Mouse (Mus musculus): ENCODE measurements around the gene Wnt5b.
"Not testable (repeated sequence)": the region's sequence is repeated elsewhere in the genome, so short reads cannot be mapped to it uniquely, and the experiment has no call there.

Gene Wnt5b

DNA sequence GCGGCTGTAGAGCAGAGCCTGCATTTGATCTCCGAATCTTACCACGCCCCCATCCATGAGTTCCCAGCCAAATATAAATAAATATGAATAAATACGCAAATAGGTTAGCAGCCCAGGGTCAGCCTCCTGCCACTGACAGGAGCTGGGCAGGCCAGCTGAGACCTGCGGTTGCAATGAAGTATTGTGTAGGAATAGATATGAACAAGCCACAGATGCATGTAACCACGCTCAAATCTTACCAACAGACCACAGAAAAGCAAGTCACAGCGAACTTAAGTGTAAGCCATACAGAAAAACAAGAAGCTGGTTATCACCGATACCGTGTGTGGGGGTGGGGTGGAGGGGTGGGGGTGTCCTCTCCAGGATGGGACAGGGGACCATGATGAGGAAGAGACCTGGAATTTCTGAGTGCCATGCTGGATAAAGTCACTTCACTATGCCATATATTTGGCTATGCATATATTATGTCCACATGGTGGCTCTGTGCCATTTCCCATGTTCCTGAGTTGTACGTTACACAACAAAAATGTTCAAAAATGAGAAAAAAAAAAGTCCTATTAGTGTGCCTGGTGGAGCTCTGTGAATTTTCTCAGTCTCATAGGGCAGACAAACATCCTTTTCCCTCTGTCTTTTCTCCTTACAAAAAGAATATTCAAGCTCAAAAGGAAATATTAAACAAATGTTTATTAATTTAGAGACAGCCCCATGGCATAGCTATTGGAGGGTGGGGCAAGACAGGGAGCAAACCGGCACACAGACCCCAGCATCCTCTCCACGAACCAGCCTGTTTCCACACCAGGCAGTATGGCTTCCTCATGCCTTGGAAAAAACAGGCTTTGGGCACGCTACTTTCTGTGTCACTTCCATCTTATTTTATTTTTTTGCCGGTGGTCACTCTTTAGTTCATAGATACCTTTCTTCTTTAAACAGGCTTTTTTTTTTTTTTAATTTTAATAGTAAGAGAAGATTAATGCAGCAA lies 92.9 kb downstream of the Wnt5b start:
- no peak for DNase-seq (ENCODE audit: low spot score)

DNA sequence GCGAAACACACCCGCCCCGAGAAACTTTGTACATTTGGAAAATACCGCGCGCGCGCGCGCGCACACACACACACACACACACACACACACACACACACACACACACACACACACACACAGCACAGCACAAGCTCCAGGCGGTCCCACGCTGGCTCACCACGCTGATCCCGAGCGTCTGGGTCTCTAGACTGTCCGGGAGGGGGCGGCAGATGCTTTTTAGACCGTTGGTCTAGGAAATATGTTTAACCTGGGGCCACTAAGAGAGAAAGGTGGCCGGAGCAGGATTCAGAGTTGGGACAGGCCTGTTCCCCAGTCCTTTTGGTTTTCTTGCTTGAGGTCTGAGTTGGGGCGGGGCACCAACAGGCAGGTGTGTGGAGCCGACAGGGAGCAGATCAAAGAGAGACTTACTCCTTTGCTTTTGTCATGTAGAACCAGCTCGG lies 95.1 kb downstream of the Wnt5b start:
- peak; percentile 43 for DNase-seq (ENCODE audit: low spot score)

DNA sequence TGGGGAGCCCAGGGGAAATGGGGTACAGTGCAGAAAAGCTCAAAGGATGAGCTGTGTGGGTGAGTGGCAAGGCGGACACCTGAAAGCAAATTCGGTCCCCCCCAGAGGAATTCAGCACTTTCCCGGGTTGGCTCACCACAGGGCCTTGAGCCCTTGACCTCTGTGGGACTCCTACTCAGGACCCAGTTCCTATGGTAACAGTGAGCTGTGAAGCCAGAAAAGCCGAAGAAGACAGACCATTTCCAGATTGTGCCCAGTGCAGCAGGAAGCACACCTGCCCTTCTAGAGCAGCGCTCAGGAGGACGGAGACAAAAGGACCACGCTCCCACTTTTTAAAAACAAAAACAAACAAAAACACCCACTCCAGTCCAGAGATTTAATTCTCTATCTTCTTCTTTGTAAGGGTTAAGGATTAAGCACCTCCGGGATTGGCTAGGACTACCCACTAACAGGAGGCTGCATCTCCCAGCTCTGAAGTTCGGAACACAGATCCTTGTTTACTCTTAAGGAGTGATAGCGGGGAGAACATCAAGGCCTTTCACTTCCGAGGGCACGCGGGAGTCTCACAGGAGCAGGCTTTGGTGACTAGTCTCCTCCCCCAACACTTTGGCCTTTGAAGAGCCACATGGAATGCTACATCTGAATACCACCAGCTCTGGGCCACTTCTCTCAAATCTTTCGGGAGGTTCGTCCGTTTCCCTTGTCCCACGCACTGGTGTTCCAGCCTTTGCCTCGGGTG lies 95.7 kb downstream of the Wnt5b start:
- DNase-seq (ENCODE audit: low spot score) = no peak

DNA sequence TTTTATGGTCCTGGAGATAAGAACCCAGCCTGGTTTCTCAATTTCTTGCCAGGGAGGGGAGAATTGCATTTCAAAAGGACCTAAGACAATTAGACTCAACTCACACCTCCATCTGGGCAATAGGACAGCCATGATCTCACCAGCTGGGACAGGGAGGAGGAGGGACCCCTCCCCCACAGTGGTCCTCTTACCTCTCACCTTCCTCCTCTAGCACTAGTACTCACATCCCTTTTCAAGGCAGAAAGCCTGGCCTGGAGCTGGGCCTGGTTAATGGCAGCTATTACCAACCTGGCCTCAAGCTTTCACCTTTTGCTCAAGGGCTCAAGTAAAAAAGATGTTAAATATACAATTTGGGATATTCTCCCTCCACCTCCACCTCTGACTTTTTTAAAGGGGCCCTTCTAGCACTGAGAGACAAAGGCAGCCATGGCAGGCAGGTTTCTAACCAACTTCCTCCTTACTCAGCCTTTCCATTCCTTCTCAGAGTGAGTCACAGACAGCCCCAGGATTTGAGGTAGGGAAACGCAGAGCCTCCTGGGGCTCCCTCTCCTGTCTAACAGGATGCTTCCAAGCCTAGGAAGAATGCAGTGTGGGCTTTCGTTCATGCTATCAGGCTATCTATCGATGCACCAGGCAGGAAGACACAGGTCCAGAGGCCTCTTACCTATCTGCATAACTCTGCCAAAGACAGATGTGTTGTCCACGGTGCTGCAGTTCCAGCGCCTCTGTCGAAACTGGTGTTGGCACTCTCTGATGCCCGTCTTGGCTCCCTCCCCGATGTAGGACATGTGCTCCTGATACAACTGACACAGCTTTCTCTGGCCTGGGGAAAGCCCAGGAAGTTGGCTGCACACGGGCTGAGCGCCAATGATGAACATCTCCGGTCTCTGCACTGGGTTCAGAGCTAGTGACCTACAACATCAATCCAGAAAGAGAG lies 98.2 kb downstream of the Wnt5b start:
- DNase-seq (ENCODE audit: low spot score) = no peak

- DNase-seq (ENCODE audit: low spot score) = peak; percentile 76
Observed at GRCm38 (mm10) chr6:119443742-119444645, 100.2 kb downstream of the Wnt5b start.

- DNase-seq (ENCODE audit: low spot score) = not testable (repeated sequence)
Observed at GRCm38 (mm10) chr6:119442729-119443128, 101.4 kb downstream of the Wnt5b start.

DNA sequence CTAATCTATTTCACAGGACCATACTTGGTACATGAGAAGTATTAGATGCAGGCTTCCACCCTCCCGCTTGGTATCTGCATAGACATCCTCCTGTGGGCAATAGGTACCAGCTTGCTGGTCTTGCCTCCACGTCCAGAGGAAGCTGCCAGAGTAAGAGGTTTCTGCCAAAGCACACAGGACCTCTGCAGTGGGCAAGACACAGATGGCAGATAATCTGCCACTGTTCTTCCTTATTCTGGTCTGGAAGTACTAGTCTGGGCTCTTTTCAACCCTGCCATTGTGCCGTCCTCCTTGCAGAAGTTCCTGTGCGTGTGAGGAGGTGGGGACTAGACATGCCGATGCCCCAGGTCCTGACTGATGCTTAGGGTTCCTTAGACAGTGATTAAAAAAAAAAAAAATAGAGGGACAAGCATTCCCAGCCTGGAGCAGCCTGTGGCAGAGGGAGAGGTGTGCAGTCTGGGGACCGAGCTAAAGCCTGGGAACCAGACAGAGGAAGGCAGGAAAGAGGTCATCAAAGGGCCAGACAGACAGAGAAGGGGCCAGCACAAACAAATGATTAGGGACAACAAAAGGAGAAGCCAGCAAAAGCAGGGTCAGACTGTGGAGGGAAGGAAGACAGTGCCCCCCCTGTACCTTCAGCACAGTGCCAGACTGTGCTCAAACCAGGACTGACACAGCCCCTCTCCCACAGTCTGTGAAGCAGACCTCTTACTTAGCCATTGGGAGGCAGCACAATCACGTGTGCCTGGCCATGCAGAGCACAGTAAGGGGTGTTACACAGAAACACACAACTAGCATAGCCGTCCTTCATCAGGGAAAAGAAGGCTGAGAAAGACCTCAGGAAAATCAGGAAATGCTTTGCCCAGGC lies 106.0 kb downstream of the Wnt5b start:
- DNase-seq (ENCODE audit: low spot score) = no peak

DNA sequence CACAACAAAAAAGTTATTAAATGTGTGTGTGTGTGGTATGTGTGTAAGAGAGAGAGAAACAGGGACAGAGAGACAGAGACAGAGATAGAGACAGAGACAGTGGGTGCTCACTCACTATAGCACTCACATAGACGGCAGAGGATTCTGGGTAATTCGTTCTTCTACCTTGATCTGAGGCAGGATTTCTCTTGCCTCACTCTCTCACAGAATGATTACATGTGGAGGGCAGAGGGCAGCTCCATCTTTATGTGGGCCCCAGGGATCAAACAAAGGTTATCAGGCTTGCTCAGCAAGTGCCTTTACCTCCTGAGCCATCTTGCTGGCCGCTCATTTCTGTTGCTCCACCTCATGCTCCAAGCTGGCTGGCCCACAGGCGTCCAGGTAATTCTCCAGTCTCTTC lies 109.8 kb downstream of the Wnt5b start:
- no peak for DNase-seq (ENCODE audit: low spot score)

GRCm38 (mm10) chr6:119431751-119432324 lies 112.3 kb downstream of the Wnt5b start:
- DNase-seq (ENCODE audit: low spot score) = no peak

- peak; percentile 52 for DNase-seq (ENCODE audit: low spot score)
Observed at GRCm38 (mm10) chr6:119430508-119430907, 113.6 kb downstream of the Wnt5b start.

- no peak for DNase-seq (ENCODE audit: low spot score)
Observed at GRCm38 (mm10) chr6:119429311-119429710, 114.8 kb downstream of the Wnt5b start.

GRCm38 (mm10) chr6:119428611-119429010 lies 115.5 kb downstream of the Wnt5b start:
- no peak for DNase-seq (ENCODE audit: low spot score)

GRCm38 (mm10) chr6:119421001-119421400 lies 123.1 kb downstream of the Wnt5b start:
- DNase-seq (ENCODE audit: low spot score) = no peak

DNA sequence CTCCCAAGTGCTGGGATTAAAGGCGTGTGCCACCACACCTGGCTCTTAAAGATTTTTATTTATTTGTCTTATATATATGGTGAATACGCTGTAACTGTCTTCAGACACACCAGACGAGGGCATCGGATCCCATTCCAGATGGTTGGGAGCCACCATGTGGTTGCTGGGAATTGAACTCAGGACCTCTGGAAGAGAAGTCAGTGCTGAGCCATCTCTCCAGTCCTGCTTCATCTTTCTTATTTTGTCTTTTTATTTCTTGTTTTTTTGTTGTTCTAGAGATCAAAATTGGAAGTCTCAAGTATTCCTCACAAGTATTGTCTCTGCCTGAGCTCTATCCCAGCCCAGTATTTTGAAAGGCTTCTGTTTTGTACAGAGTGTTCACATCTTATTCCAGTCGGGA lies 123.8 kb downstream of the Wnt5b start:
- DNase-seq (ENCODE audit: low spot score) = no peak

DNA sequence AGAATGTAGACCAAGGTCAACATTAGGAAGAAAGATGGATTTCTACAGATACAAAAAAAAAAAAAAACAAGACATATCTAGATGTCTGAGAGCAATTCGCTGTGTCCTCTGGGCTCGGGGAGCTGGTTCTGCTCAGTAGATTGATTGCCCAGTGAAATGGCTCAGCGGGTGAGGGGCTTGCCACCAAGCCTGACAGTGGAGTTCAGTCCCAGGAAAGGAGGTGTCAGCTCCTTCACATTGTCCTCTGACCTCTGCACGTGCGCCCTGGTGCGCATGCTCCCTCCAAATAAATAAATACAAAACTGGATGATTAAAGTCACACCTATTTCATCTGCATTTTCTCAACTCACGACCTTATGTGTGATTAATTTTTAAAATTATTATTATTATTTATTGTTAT lies 124.7 kb downstream of the Wnt5b start:
- DNase-seq (ENCODE audit: low spot score) = no peak

DNA sequence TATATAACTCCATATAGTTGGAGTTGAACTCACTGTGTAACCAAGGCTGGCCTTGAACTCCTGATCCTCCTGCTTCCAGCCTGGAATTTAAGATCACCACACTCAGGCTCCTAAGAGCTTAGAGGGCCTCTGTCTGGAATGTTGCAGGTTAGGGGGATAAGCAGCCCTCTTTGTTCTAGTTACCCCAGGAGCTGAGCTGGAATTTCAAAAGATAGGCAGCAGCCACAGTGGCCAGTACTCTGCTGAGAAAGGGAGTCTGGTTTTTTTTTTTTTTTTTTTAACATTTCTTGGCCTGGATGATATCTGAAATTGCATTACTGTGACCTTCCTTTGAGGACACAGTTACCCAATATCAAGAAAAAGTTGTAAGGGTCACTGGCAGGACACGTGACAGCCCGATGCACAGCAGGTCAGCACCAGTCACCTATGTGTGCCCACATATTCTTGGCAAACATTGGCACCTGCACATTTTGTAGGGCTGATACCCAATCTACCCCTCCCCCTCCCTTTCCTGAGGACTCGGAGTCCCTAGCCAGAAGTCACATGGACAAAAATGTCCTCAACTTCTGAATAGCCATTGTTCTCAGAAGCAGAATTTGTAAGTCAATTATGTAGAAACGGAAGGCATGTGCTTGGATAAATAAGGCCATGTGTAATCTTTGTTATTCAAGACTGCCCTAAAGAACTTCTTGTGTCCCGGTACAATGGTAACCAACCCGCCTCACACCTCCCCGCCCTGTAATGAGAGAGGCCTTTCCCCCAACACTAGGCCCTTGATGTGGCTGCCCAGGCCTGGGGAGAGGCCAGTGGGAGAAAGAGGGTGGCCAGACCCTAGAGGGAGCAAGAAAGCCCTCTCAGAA lies 125.5 kb downstream of the Wnt5b start:
- DNase-seq (ENCODE audit: low spot score) = no peak

GRCm38 (mm10) chr6:119417821-119418220 lies 126.3 kb downstream of the Wnt5b start:
- no peak for DNase-seq (ENCODE audit: low spot score)

DNA sequence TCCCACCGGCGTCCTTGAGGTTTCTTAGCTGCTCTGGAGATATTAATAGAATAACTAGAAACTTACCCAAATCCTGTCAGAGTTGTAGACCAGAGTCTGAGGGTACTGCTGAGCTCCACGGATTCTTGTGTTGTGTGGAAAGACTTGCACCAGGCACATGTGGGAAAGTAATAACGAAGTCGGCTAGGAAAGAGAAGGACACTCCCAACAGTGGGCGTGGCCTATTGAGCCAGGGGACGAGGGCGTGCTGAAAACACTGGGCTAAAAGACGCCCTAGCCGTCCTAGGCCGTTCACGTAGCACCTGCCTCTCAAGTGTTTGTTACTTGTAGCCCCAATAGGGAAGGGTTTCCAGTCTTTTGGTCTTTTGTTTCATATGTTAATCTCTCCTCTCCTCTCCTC lies 126.8 kb downstream of the Wnt5b start, which contains the start of gene Adipor2:
Gene Adipor2, minus strand, starts transcription at position 351 of the 400 bp plus-strand sequence.
- DNase-seq (ENCODE audit: low spot score) = peak; percentile 28

Data from ovary, postnatal 14 days (tissue).